Mouse (Mus musculus) neural tube, embryonic 10.5 days (tissue): ENCODE results near the gene Cdc42ep1.
A peak's percentile ranks its signal among the peaks of the same experiment; 100 is the strongest.
"Not testable (repeated sequence)": the region's sequence is repeated elsewhere in the genome, so short reads cannot be mapped to it uniquely, and the experiment has no call there.

Experiments used
- DNase-seq: peaks from one replicate; pipeline ENCODE4 v3.0.0-alpha.2; 2017; ENCODE audit warnings: low spot score; ENCODE audit errors: extremely low spot score

Cdc42ep1 gene

DNA sequence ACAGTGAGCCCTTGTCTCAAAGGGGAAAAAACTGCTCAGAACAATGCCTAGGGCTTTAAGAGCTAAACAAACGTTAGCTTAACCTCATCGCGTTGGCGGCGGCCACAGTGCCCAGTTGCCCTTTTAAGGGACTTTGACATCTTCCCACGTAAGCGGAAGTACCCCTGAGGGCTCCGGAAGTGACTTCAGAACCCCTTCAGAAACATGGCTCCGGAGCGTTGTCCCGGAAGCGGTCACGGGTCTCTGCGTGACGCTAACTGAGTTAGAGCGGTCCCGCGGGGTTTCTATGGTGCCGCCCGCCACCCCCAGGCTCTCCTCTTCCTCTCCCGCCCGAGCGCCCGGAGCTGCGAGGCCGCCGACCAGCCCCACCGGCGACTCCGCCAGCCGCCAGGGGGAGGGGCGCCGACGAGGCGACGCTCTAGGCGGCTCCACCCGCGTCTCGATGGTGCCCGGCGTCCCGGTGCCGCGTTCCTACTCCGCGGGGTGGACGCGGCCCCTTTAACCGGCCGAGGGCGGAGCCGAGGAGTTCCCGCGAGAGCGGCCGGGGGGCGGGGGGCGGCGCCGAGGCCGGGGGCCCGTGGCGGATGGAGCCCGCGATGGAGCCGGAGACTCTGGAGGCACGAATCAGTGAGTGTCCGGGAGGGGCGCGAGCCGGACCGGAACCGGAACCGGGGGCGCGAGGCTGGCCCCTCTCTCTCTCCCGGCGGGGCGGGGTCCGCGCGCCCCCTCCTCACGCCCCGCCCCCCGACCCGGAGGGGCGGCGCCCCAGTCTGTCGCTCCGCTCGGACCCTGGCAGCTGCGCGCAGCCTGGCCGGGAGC is 34.8 kb downstream of the Cdc42ep1 start, which contains the start of gene Gga1:
Gene Gga1, plus strand, starts transcription at position 200 of the 819 bp plus-strand sequence.
- peak; percentile 97 for DNase-seq

DNA sequence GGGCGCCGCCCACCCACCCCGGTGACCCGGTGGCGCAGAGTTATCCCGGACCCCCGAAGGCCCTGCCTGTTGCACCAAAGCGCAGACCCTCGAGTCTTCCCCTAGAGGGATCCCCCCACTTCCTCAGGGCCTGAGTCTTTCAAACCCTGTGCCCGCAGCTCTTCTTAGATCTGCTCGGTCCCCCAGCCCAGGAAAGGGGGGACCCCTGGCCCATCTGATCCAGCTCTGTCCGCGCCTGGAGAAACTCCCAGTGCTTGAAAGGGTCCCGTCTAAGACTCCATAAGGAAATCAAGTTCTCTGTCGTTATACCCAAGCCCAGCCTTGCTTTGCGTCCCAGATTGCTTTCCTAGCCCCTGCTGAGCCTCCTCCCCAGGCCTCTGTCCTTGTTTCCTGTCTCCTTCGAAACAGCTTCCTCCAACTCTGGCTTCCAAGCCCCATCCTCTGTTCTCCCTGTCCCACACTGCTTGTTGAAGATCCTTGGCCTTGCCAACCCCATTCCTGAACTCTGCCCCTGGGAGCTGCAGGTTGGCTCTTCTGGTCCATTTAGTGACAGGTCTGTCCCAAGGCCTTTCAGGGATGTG is 35.5 kb downstream of the Cdc42ep1 start:
- DNase-seq: no peak

DNA sequence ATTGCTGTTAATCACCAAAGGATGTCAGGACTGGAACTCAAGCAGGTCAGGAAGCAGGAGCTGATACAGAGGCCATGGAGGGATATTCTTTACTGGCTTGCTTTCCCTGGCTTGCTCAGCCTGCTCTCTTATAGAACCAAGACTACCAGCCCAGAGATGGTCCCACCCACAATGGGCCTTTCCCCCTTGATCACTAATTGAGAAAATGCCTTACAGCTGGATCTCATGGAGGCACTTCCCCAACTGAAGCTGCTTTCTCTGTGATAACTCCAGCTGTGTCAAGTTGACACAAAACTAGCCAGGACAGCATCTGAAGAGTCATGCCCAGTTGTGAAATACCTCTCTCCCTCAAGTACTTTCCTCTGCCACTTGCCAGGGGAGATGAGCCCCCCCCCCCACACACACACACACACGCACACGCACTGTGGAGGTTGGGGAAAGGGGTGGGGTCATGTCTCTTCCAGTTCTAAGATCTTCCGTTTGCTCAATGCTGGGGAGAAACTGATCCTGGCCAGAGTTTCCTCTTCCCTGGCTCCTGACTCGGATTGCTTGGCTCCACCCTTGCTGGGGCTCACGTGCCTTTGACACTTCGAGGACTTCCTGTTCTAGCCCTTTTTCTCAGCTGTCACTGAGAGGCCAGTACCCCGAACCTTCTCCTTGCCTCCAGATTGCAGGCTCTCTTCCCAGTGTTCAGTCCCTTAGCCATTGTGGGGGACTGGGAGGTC is 36.5 kb downstream of the Cdc42ep1 start:
- not testable (repeated sequence) for DNase-seq

DNA sequence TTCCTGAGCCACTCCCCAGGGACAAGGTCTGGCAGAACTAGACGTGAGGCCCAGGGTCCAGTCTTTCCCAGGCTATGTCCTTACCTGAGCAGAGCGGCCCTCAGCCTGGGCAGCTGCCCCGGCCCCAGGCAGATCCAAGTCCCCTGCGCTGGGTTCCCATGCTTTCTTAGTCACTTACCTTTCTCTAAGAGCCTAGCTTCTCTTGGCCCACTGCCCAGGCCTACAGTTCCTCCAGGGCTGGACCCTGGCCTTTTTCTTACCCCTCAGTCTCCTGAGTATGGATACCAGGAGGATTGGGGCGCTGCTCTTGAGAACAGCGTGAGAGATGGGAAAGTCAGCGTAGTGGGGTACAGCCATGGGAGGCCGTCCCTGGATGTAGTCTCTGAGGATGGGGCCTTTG is 38.0 kb downstream of the Cdc42ep1 start:
- DNase-seq: no peak

DNA sequence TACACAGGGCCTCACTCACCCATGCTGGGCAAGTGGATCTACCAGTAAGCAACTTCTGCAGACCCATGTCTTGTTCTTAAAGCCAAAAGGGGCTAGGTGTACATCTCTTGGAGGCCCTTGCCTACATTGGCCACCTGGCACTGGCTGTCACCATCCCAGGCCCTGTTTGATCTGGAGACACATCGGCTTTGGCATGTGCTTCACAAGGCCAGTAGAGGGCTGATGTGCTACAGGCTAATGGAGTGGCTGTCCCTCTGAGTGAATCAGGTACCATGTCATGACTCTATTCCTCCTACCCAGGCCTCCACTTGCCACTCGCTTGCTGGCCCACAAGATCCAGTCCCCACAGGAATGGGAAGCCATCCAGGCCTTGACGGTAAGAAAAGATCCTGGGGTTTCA is 39.4 kb downstream of the Cdc42ep1 start:
- DNase-seq: no peak

DNA sequence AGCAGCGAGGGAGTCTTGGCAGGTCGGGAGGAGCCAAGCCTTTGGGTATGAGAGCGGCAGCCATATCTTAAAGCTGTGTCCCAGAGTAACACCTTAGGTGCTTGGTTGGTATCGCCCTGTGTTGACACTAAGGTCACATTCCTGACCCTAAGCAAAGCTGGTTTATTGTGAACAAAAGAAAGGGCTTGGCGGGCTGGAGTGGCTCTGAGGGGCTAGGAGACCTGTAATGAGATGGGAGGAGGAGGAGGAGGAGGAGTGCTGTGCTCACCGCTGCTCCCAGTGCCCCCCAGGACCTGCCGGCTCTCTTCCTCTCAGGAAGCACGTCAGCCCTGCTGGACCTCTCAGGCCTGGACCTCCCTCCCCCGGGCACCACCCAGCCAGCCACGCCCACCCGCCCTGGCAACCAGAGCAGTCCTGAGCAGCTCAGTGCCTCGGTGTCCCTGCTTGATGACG is 47.0 kb downstream of the Cdc42ep1 start:
- no peak for DNase-seq

DNA sequence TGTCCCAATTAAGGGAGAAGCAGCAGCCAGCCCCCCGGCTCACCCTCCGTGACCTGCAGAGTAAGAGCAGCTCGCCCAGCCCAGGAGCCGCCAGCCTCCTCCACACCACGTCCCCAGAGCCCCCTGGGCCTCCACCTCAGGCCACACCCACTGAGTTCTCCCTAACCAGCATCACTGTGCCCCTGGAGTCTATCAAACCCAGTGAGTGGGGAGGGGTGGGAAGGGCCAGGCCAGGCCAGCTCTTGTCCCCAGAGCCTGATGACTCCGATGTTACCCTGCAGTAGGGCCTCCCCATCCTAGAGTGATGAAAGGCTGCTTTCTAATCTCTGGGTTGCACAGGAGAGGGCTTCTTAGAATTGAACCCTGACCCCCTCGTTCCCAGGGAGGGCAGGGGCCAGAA is 50.0 kb downstream of the Cdc42ep1 start:
- DNase-seq: no peak

DNA sequence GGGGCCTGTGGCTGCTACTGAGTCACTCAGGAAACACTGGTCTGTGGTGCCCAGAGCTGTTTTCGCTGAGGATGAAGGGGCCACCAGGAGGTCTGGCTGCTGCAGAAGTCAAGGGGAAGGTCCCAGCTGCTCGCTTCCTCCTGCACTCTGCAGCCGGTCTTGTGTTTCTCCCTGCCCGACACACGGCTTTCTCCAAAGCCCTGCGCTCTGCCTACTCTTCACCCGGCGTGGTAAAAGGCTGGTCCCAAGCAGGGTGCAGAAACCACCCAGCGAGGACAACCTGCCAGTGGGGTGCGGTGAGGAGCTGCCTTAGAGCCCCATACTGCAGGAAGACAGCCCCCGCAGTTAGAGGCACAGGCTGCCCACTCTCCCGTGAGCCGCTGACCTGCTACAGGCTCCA is 52.3 kb downstream of the Cdc42ep1 start:
- no peak for DNase-seq

DNA sequence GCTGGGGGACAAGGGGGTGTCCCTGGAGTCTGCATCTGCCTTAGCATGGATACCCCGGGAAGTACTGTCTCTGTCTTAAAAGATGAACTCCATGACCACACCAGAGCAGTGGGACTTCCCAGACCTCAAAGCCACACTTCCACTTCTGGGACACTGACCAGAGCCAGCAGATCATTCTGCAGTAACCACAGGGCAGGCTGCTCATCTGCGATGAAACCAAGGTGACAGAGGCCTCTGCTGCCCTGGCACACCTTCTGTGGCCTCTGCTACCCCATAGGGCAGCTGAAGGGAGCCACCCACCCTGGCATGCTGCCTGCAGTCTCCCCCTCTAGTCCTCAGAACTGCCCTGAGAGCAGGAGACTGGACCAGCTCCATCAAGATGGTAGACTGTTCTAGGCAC is 53.3 kb downstream of the Cdc42ep1 start:
- no peak for DNase-seq

DNA sequence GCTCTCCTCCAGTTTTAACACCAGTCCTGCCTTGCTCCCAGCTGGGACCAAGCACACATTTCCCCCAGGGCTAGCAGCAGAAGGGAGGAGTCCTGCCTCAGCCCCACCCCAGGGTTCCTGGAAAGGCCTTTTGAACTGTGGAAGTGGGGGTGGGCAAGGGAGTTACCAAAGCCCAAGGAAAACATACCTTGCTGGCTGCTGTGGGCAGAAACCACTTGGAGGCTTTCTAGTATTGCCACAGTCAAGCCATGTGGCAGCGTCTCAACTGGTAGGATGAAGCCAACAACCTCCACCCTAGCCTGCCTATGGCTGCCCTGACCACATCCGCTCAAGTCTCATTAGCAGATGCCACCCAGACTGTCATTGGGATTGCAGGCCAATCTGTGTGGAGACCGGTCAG is 53.7 kb downstream of the Cdc42ep1 start:
- DNase-seq: no peak

DNA sequence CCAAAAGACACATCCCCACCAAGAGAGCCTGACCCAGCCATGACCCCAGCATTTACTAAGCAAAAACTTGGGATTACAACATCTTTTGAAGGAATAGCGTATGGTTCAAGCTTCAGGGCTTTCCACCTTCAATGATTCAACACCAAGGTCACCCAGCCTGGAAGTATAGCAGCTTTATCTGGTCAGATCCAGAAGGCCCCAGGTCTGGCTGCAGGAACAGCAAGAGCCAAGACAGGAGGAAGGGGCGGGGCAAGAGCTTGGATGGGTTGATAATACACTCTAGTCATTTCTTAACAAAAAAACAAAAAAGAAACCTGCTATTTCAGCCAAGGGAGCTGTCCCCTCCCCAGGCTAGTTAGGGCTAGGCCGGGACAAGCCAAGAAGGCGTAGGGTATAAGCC is 55.1 kb downstream of the Cdc42ep1 start:
- no peak for DNase-seq

DNA sequence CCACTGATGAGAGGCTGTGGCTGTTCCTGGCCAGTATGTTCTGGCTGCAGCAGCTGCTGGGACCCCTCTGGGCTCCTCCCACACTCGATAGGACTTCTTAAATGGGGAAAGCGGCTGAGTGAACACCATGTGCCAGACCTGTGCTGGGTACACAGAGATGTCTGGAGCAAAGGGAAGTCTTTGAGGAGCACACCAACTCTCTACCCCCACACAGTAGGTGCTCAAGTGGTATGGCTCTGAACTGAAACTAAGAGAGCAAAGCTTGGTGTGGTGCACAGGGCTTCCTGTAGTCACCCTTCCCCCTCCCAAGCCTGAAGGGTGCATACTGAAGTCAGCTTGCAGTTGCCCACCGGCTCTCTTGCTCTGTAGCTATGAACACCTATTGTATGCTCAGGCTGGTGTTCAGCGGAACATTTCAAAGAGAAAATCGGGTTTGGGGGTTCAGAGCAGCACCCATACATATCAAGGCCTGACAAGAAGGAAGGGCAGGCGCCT is 56.1 kb downstream of the Cdc42ep1 start:
- DNase-seq: no peak

DNA sequence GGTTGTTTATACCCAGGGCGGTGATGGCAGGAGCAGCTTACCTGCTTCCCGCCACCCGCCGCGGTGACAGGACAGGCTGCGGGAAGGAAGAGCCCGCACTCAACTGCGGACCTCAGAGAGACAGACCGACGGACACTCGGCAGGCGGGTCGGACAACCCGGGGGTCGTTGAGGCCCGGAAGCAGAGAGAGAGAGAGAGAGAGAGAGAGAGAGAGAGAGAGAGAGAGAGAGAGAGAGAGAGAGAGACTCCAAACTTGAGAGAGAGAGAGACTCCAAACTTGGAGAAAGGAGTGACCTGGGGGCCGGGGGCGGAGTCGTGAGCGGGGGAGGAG is 57.0 kb downstream of the Cdc42ep1 start, which contains the start of gene Gm49510:
Gene Gm49510, plus strand, starts transcription at position 259 of the 331 bp plus-strand sequence.
- peak; percentile 32 for DNase-seq

DNA sequence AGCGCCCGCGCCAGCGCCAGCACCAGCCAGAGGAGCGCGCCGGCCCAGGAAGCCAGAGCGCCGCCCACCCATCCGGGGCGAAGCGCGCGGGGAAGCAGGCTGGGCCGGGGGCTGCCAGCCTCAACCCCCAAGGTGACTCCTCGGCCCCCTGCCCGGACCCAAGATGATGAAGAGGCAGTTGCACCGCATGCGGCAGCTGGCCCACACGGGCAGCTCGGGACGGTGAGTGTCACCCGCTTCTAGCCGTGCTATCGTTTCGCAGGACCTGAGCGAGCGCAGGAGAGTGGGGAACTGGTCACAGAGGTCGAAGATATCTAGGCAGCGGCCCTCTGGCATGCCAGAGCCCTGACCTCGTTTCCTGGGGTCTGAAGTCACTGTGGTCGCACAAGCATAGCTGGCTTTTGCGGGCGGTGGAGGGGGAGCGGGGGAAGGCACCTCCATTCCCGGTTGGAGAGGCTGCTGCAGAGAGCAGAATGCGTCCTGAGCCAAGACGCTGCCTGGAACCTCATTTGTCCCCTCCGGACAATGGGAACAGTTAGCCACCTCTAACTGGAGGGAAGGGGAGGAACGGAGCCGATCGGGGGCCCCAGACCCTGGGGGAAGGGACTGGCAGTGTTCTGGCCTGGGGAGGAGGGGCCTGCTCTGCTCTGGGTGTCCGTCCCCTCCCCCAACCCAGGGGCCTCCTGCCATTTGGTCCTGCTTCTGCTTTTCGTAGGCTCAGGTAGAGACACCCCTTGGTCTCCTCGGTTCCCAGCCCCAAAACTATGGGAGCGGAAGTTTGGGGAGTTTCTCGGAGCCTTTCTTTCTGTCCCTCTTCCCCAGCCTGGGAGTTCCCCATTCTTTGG is 57.5 kb downstream of the Cdc42ep1 start, which contains the start of gene Sh3bp1:
Gene Sh3bp1, plus strand, starts transcription at position 29 of the 845 bp plus-strand sequence.
- DNase-seq: peak; percentile 70
